ENCODE assay signal across 19 mouse cellular contexts in the genomic region with DNA sequence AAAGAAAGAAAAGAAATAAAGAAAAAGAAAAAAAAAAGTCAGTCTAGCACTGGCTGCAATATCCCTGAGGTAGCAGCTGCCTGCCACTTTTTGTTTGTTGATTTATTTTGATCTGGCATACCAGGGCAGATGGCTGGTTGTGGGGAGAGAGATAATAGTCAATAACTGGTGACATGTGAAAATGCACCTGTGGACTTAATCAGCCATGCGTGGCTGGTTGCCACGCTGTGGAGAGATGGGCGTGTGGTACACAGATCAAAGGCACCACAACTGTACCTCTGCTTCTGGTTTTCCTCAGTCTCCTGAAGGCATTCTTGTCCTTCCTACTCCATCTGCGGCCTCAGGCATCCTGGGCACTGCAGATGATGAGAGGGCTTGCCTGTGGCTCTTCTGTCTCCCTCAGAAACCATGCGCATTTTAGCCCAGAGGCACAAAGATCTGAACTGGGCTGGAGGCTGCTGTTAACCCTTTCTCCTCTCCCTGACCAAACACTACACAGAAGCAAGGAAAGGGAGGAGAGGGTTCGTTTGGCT.
A peak's percentile ranks its signal among the peaks of the same experiment; 100 is the strongest.
DNase-seq lines count a peak whose midpoint lies in the region; ATAC-seq and TF ChIP-seq lines count a peak whose summit lies in the region.
"Had no signal": no experiment of that assay in that cellular context is flagged by ENCODE, and none has a peak within 500 bp of the region (broad histone marks: within the 10 kb centered on the region; RNA-seq: fewer than 3 reads in every experiment).

No protein-coding gene starts in this region.

- H3K27me3 ChIP-seq in kidney, embryonic 16.5 days (ENCODE audit: insufficient read depth, low read length) = no peaks in the 10 kb centered on the region
- no peaks in the 10 kb centered on the region for H3K27me3 ChIP-seq in kidney, adult 2 months (replicated peaks; ENCODE audit: control insufficient read depth, insufficient read depth, low read length)
- H3K27me3 ChIP-seq: embryonic facial prominence, embryonic 15.5 days; forebrain, embryonic 15.5 days; hindbrain, embryonic 15.5 days; liver, embryonic 15.5 days had no signal

- no peak for TF ChIP-seq CTCF in kidney, adult 2 months (conservative IDR thresholded peaks at IDR 0.05; ENCODE audit: insufficient read depth, insufficient read length, low read depth, low read length)

- no peak overlapping the region for H3K9ac ChIP-seq in kidney, embryonic 16.5 days (replicated peaks; ENCODE audit: low read length)
- H3K9ac ChIP-seq: embryonic facial prominence, embryonic 15.5 days; forebrain, embryonic 15.5 days; hindbrain, embryonic 15.5 days; liver, embryonic 15.5 days had no signal

- H3K4me3 ChIP-seq in kidney, embryonic 16.5 days (ENCODE audit: low read length) = no peak overlapping the region
- no peak overlapping the region for H3K4me3 ChIP-seq in kidney, adult 2 months (ENCODE audit: insufficient read depth, low read depth, low read length)
- H3K4me3 ChIP-seq: embryonic facial prominence, embryonic 15.5 days; forebrain, embryonic 15.5 days; hindbrain, embryonic 15.5 days; liver, embryonic 15.5 days; myocyte had no signal

- ATAC-seq in kidney, embryonic 16.5 days (ENCODE audit: low FRiP score, low TSS enrichment) = 0 out of 2 replicates have a peak, but pooled peaks have one; percentile 6
- ATAC-seq: forebrain, embryonic 15.5 days had no signal

- H3K4me1 ChIP-seq in kidney, embryonic 16.5 days (ENCODE audit: insufficient read depth, low read length) = peaks cover 4% of the 10 kb centered on the region; the same call in 1 of the 2 replicates
- no peaks in the 10 kb centered on the region for H3K4me1 ChIP-seq in kidney, adult 2 months (ENCODE audit: control insufficient read depth, insufficient read depth, low read length)
- H3K4me1 ChIP-seq: forebrain, embryonic 15.5 days; liver, embryonic 15.5 days had no signal

- no peak overlapping the region for H3K4me2 ChIP-seq in kidney, embryonic 16.5 days (replicated peaks; ENCODE audit: low read depth, low read length)
- H3K4me2 ChIP-seq: embryonic facial prominence, embryonic 15.5 days; forebrain, embryonic 15.5 days; heart, embryonic 11.5 days; hindbrain, embryonic 15.5 days; liver, embryonic 15.5 days had no signal

- DNase-seq in cerebellum, postnatal 10 days = peak; percentile 56 to 62
- no peak for DNase-seq in cerebellum, adult 8-10 months
- DNase-seq in kidney, adult 2 months = no peak
- DNase-seq in urinary bladder, postnatal 25 days (ENCODE audit: low spot score) = peak; percentile 1
- no peak for DNase-seq in urinary bladder, postnatal 14 days (ENCODE audit: low spot score)
- DNase-seq in frontal cortex, postnatal 36 days (ENCODE audit: low spot score in 2 of 2) = no peak
- DNase-seq in frontal cortex, postnatal 25 days (ENCODE audit: low spot score in 2 of 2) = no peak
- DNase-seq: adrenal gland, adult 2 months; gastrocnemius, postnatal 14 days; kidney, adult 9 months; thymus, postnatal 4 days had no signal

- no peak overlapping the region for H3K27ac ChIP-seq in kidney, embryonic 16.5 days (ENCODE audit: low read length)
- H3K27ac ChIP-seq in kidney, adult 2 months (ENCODE audit: insufficient read depth, low read depth, low read length) = no peak overlapping the region
- H3K27ac ChIP-seq: embryonic facial prominence, embryonic 15.5 days; forebrain, embryonic 15.5 days; liver, embryonic 15.5 days; macrophage had no signal

- no peak for TF ChIP-seq POLR2A in kidney, adult 2 months (IDR thresholded peaks at IDR 0.05; ENCODE audit: low read depth, low read length)

- WGBS in kidney, embryonic 16.5 days = 51% methylated on average over 6 of the region's 6 CpGs
- 65% methylated on average over 6 of the region's 6 CpGs for WGBS in kidney, adult 2 months

- H3K36me3 ChIP-seq in kidney, embryonic 16.5 days (ENCODE audit: insufficient read depth, low read length) = no peaks in the 10 kb centered on the region
- H3K36me3 ChIP-seq in kidney, adult 2 months (ENCODE audit: control insufficient read depth, insufficient read depth, low read length) = no peaks in the 10 kb centered on the region
- H3K36me3 ChIP-seq: embryonic facial prominence, embryonic 15.5 days; forebrain, embryonic 15.5 days; hindbrain, embryonic 15.5 days; liver, embryonic 15.5 days had no signal

- H3K9me3 ChIP-seq in kidney, embryonic 16.5 days (ENCODE audit: low read length) = no peaks in the 10 kb centered on the region
- H3K9me3 ChIP-seq: embryonic facial prominence, embryonic 15.5 days; forebrain, embryonic 15.5 days; hindbrain, embryonic 15.5 days; liver, embryonic 15.5 days had no signal

Comparison
In these comparisons a context has a peak if more than half of its experiments do, and no peak if none do; other contexts are left out.
1. DNase-seq: peak in cerebellum, postnatal 10 days (2 of 2) and urinary bladder, postnatal 25 days (single experiment); none in cerebellum, adult 8-10 months (single experiment), kidney, adult 2 months (single experiment), urinary bladder, postnatal 14 days (single experiment), frontal cortex, postnatal 36 days (0 of 2) and frontal cortex, postnatal 25 days (0 of 2).